In genomic region chr8:48554762-48555545, GRCm38 (mm10) we compare ENCODE assay signal across 8 mouse cellular contexts.
DNase-seq lines count a peak whose midpoint lies in the region; ATAC-seq and TF ChIP-seq lines count a peak whose summit lies in the region.

No protein-coding gene starts in this region.

- TF ChIP-seq CTCF in thymus, adult 2 months (IDR thresholded peaks at IDR 0.05; ENCODE audit: borderline replicate concordance, control insufficient read depth, extremely low read depth, insufficient read depth, low read length, poor library complexity), result no peak
- no peak for TF ChIP-seq CTCF in heart, postnatal 0 days (IDR thresholded peaks at IDR 0.05; ENCODE audit: low read depth)
- no peak for TF ChIP-seq CTCF in liver, embryonic 14.5 days (IDR thresholded peaks at IDR 0.05; ENCODE audit: low read depth)

- WGBS in thymus, adult 2 months, result 2% methylated on average over 83 of the region's 86 CpGs
- under 1% methylated on average over 61 of the region's 86 CpGs for WGBS in forebrain, embryonic 13.5 days
- under 1% methylated on average over 66 of the region's 86 CpGs for WGBS in heart, postnatal 0 days
- under 1% methylated on average over 80 of the region's 86 CpGs for WGBS in liver, embryonic 14.5 days (ENCODE audit: insufficient replicate concordance)

- DNase-seq in thymus, adult 2 months, result peak; percentile 1
- no peak for DNase-seq in thymus, adult 18-20 months
- DNase-seq in heart, postnatal 0 days (ENCODE audit: low spot score), result peak; percentile 68
- peak; percentile 77 for DNase-seq in kidney, postnatal 14 days
- no peak for DNase-seq in liver, embryonic 14.5 days (ENCODE audit: low read depth in 3 of 3, low spot score in 3 of 3)
- DNase-seq in ovary, postnatal 14 days (ENCODE audit: low spot score), result peak; percentile 46
- peak; percentile 58 for DNase-seq in urinary bladder, postnatal 25 days (ENCODE audit: low spot score)

- no peaks in the 10 kb centered on the region for H3K36me3 ChIP-seq in thymus, adult 2 months (ENCODE audit: control insufficient read depth, insufficient read depth, low read length)
- no peaks in the 10 kb centered on the region for H3K36me3 ChIP-seq in forebrain, embryonic 13.5 days (ENCODE audit: poor library complexity, severe bottlenecking)
- no peaks in the 10 kb centered on the region for H3K36me3 ChIP-seq in heart, postnatal 0 days (replicated peaks; ENCODE audit: control insufficient read depth, insufficient read depth, low read length)
- H3K36me3 ChIP-seq in liver, embryonic 14.5 days (replicated peaks; ENCODE audit: control insufficient read depth, insufficient read depth, low read depth), result no peaks in the 10 kb centered on the region

- no peaks in the 10 kb centered on the region; the same call in 1 of the 2 replicates for H3K27me3 ChIP-seq in thymus, adult 2 months (ENCODE audit: control insufficient read depth, insufficient read depth, low read length)
- no peaks in the 10 kb centered on the region for H3K27me3 ChIP-seq in forebrain, embryonic 13.5 days
- H3K27me3 ChIP-seq in heart, postnatal 0 days (ENCODE audit: control insufficient read depth, insufficient read depth, low read length), result peaks cover 11% of the 10 kb centered on the region; the same call in 1 of the 2 replicates
- peaks cover 25% of the 10 kb centered on the region for H3K27me3 ChIP-seq in liver, embryonic 14.5 days (ENCODE audit: control insufficient read depth, insufficient read depth, low read length)

- ATAC-seq in forebrain, embryonic 13.5 days, result peak; percentile 97
- peak; percentile 96 for ATAC-seq in heart, postnatal 0 days (ENCODE audit: insufficient read depth, low read depth)
- peak; percentile 84 for ATAC-seq in liver, embryonic 14.5 days (ENCODE audit: insufficient read depth)

- no peaks in the 10 kb centered on the region for H3K4me1 ChIP-seq in thymus, adult 2 months (replicated peaks; ENCODE audit: control insufficient read depth, insufficient read depth, low read length)
- peaks cover 18% of the 10 kb centered on the region for H3K4me1 ChIP-seq in forebrain, embryonic 13.5 days
- no peaks in the 10 kb centered on the region for H3K4me1 ChIP-seq in heart, postnatal 0 days (ENCODE audit: control insufficient read depth, insufficient read depth)
- H3K4me1 ChIP-seq in liver, embryonic 14.5 days (replicated peaks; ENCODE audit: control insufficient read depth in 2 of 2, insufficient read depth in 2 of 2, low read length in 1 of 2), result no peaks in the 10 kb centered on the region

- no peak overlapping the region for H3K27ac ChIP-seq in thymus, adult 2 months (ENCODE audit: control insufficient read depth, insufficient read depth, low read length)
- H3K27ac ChIP-seq in forebrain, embryonic 13.5 days, result peak overlapping the region; percentile 93
- peak overlapping the region; percentile 50; the same call in 1 of the 2 replicates for H3K27ac ChIP-seq in heart, postnatal 0 days (ENCODE audit: low read depth)
- H3K27ac ChIP-seq in liver, embryonic 14.5 days, result no peak overlapping the region

- peak overlapping the region; percentile 23 for H3K4me3 ChIP-seq in thymus, adult 2 months (ENCODE audit: control insufficient read depth, insufficient read depth, low read length)
- H3K4me3 ChIP-seq in forebrain, embryonic 13.5 days, result peak overlapping the region; percentile 79
- H3K4me3 ChIP-seq in heart, postnatal 0 days (ENCODE audit: low read depth, low read length), result peak overlapping the region; percentile 75
- H3K4me3 ChIP-seq in liver, embryonic 14.5 days (ENCODE audit: insufficient read depth in 1 of 2, low read depth in 2 of 2, low read length in 2 of 2), result peak overlapping the region; percentile 51 to 55

- TF ChIP-seq EP300 in heart, postnatal 0 days (IDR thresholded peaks at IDR 0.05; ENCODE audit: low read depth), result no peak
- no peak for TF ChIP-seq EP300 in liver, embryonic 14.5 days (IDR thresholded peaks at IDR 0.05; ENCODE audit: low read depth)

- H3K9ac ChIP-seq in forebrain, embryonic 13.5 days, result peak overlapping the region; percentile 87
- peak overlapping the region; percentile 46 for H3K9ac ChIP-seq in heart, postnatal 0 days (replicated peaks; ENCODE audit: low read depth, low read length)
- H3K9ac ChIP-seq in liver, embryonic 14.5 days (replicated peaks), result no peak overlapping the region; the same call in 1 of the 2 replicates

- no peak for TF ChIP-seq POLR2A in thymus, adult 2 months (IDR thresholded peaks at IDR 0.05; ENCODE audit: control insufficient read depth, extremely low read depth, insufficient read depth, low read length, poor library complexity)

- peak overlapping the region; percentile 87 for H3K4me2 ChIP-seq in forebrain, embryonic 13.5 days
- peak overlapping the region; percentile 95 for H3K4me2 ChIP-seq in heart, postnatal 0 days (ENCODE audit: low read depth, low read length)
- peak overlapping the region; percentile 44 for H3K4me2 ChIP-seq in liver, embryonic 14.5 days (ENCODE audit: low read depth)

- no peaks in the 10 kb centered on the region for H3K9me3 ChIP-seq in forebrain, embryonic 13.5 days (replicated peaks)
- no peaks in the 10 kb centered on the region for H3K9me3 ChIP-seq in heart, postnatal 0 days (replicated peaks; ENCODE audit: control insufficient read depth, low read length)
- no peaks in the 10 kb centered on the region for H3K9me3 ChIP-seq in liver, embryonic 14.5 days (ENCODE audit: control insufficient read depth, low read length)

Comparison
In these comparisons a context has a peak if more than half of its experiments do, and no peak if none do; other contexts are left out.
1. DNase-seq: peak in thymus, adult 2 months (single experiment), heart, postnatal 0 days (single experiment), kidney, postnatal 14 days (single experiment), ovary, postnatal 14 days (single experiment) and urinary bladder, postnatal 25 days (single experiment); none in thymus, adult 18-20 months (0 of 2) and liver, embryonic 14.5 days (0 of 3).
2. H3K27ac ChIP-seq: peak in forebrain, embryonic 13.5 days (single experiment) and heart, postnatal 0 days (single experiment); none in thymus, adult 2 months (single experiment) and liver, embryonic 14.5 days (single experiment).
3. H3K4me3 ChIP-seq: peak in every context shown above with its lines; median percentile 79 in forebrain, embryonic 13.5 days; 75 in heart, postnatal 0 days; 53 in liver, embryonic 14.5 days; 23 in thymus, adult 2 months.
4. H3K4me2 ChIP-seq: peak in every context shown above with its lines; median percentile 95 in heart, postnatal 0 days; 87 in forebrain, embryonic 13.5 days; 44 in liver, embryonic 14.5 days.
5. Peak in every context shown above with its lines, with median percentiles within 50 percentile points of each other: ATAC-seq.